Mouse (Mus musculus) left cerebral cortex, adult 2 months (tissue): ENCODE results near the gene Btbd6. TPM values are rescaled to one million over a fixed set of nuclear protein-coding genes. Genes with fewer than 3 reads are reported as not detected.

Experiments
- DNase-seq, 2 experiments: peaks; one replicate each; pipeline ENCODE4 v3.0.0; 2021 to 2022; ENCODE audit warnings: low spot score in 2 of 2, mixed read lengths in 1 of 2; ENCODE audit errors: extremely low spot score in 1 of 2
- H3K27ac ChIP-seq: fragments of 200-600 bp; 2 replicates; pipeline ENCODE4 v1.8.1; 2022
- H3K4me3 ChIP-seq: fragments of 200-600 bp; 2 replicates; pipeline ENCODE4 v1.8.1; 2022
- CTCF ChIP-seq: fragments of 200-600 bp; IDR thresholded peaks from 2 replicates; pipeline ENCODE4 v1.8.1; 2022; ENCODE audit warnings: antibody characterized with exemption, mild to moderate bottlenecking, moderate library complexity
- intact Hi-C: fragments of 180-260 bp; cut with DNase I; formaldehyde crosslinking; loops from one replicate; pipeline ENCODE4 v1.15.1; 2025
- total RNA-seq, 2 experiments: library from RNA; stranded (reverse); gene quantifications; 2 replicates each; pipeline ENCODE4 v1.2.3; 2021

The Btbd6 gene
- total RNA-seq, 2 experiments from 2014 or later: 60.2 to 64.5 TPM

GRCm38 (mm10) chr12:112959421-112959820 lies 16.9 kb upstream of the Btbd6 start:
- Histone ChIP-seq H3K4me3 (no peak overlapping the region), H3K27ac (no peak overlapping the region)
- intact Hi-C loops: loop anchor here (5.0 kb wide), 2 partner anchors 82 to 118 kb away; no protein-coding TSS in a partner anchor
- no peak for DNase-seq
- no peak for TF ChIP-seq CTCF

- intact Hi-C loops: no loop called here
- peak overlapping the region; percentile 47; the same call in 1 of the 2 replicates for H3K27ac ChIP-seq
- no peak for TF ChIP-seq CTCF
Measured at GRCm38 (mm10) chr12:112961428-112961827, 14.9 kb upstream of the Btbd6 start.

GRCm38 (mm10) chr12:112961872-112962271 lies 14.4 kb upstream of the Btbd6 start:
- intact Hi-C loops: no loop called here

More at GRCm38 (mm10) chr12:112961428-112961827, 14.9 kb upstream of the Btbd6 start:
- no peak overlapping the region for H3K4me3 ChIP-seq
- DNase-seq: no peak

GRCm38 (mm10) chr12:112965783-112966182 lies 10.5 kb upstream of the Btbd6 start:
- intact Hi-C loops: no loop called here
- Histone ChIP-seq H3K4me3 (no peak overlapping the region), H3K27ac (0 out of 2 replicates have a peak overlapping the region, but pooled peaks have one; percentile 2)
- TF ChIP-seq CTCF: no peak
- no peak for DNase-seq

More at GRCm38 (mm10) chr12:112961872-112962271, 14.4 kb upstream of the Btbd6 start:
- no peak overlapping the region for H3K4me3 ChIP-seq
- peak overlapping the region; percentile 47; the same call in 1 of the 2 replicates for H3K27ac ChIP-seq
- no peak for DNase-seq
- TF ChIP-seq CTCF: no peak

GRCm38 (mm10) chr12:112968943-112969342 lies 7.3 kb upstream of the Btbd6 start:
- DNase-seq: no peak
- no peak overlapping the region for H3K4me3 ChIP-seq
- H3K27ac ChIP-seq: no peak overlapping the region
- TF ChIP-seq CTCF: no peak
- intact Hi-C loops: no loop called here

GRCm38 (mm10) chr12:112969616-112970015 lies 6.7 kb upstream of the Btbd6 start:
- no peak overlapping the region for H3K27ac ChIP-seq
- no peak for TF ChIP-seq CTCF
- intact Hi-C loops: no loop called here
- no peak for DNase-seq
- H3K4me3 ChIP-seq: no peak overlapping the region

- DNase-seq: no peak
- no peak for TF ChIP-seq CTCF
- intact Hi-C loops: no loop called here
- H3K4me3 ChIP-seq: no peak overlapping the region
- no peak overlapping the region for H3K27ac ChIP-seq
Measured at GRCm38 (mm10) chr12:112974736-112975135, 1.5 kb upstream of the Btbd6 start.

- H3K4me3 ChIP-seq: peak overlapping the region; percentile 77
- no peak for TF ChIP-seq CTCF
- intact Hi-C loops: loop anchor here (2.0 kb wide), 1 partner anchor 24 kb away; the partner anchor contains the start of gene Brf1
- no peak for DNase-seq
- peak overlapping the region; percentile 98 for H3K27ac ChIP-seq
Measured at GRCm38 (mm10) chr12:112977156-112977555, 874 bp downstream of the Btbd6 start.

GRCm38 (mm10) chr12:112982031-112982430 lies 5.7 kb downstream of the Btbd6 start:
- no peak overlapping the region for H3K27ac ChIP-seq
- no peak for DNase-seq
- no peak for TF ChIP-seq CTCF
- H3K4me3 ChIP-seq: no peak overlapping the region
- intact Hi-C loops: no loop called here

GRCm38 (mm10) chr12:112985346-112985745 lies 9.1 kb downstream of the Btbd6 start:
- intact Hi-C loops: no loop called here
- TF ChIP-seq CTCF: peak; percentile 43
- Histone ChIP-seq H3K27ac (no peak overlapping the region), H3K4me3 (no peak overlapping the region)
- DNase-seq: no peak

- DNase-seq: no peak
- H3K27ac ChIP-seq: no peak overlapping the region
- intact Hi-C loops: no loop called here
- no peak overlapping the region for H3K4me3 ChIP-seq
- peak; percentile 59 for TF ChIP-seq CTCF
Measured at GRCm38 (mm10) chr12:112987877-112988276, 11.6 kb downstream of the Btbd6 start.

- intact Hi-C loops: no loop called here
- no peak for DNase-seq
- TF ChIP-seq CTCF: no peak
Measured at GRCm38 (mm10) chr12:112990706-112991405, 14.6 kb downstream of the Btbd6 start.

GRCm38 (mm10) chr12:112991444-112991843 lies 15.2 kb downstream of the Btbd6 start:
- Histone ChIP-seq H3K4me3 (no peak overlapping the region), H3K27ac (no peak overlapping the region)
- intact Hi-C loops: no loop called here
- no peak for DNase-seq
- TF ChIP-seq CTCF: no peak

More at GRCm38 (mm10) chr12:112990706-112991405, 14.6 kb downstream of the Btbd6 start:
- Histone ChIP-seq H3K4me3 (no peak overlapping the region), H3K27ac (no peak overlapping the region)
